Mouse (Mus musculus) midbrain, embryonic 16.5 days (tissue): ENCODE measurements around the gene Pdlim4. TPM values are rescaled to one million over a fixed set of nuclear protein-coding genes. Genes with fewer than 3 reads are reported as not detected.
"Not testable (repeated sequence)": the region's sequence is repeated elsewhere in the genome, so short reads cannot be mapped to it uniquely, and the experiment has no call there.

Experiments used
- ATAC-seq: fragments of 200-750 bp; cut with Nextera tagmentation; 2 replicates; pipeline ENCODE4 v1.8.0; 2017; ENCODE audit warnings: moderate TSS enrichment
- H3K27ac ChIP-seq: fragments of 300-500 bp; sonication (generic); 2 replicates; pipeline ENCODE4 v1.5.1; 2014; ENCODE audit warnings: mild to moderate bottlenecking, low read length, mixed read lengths
- H3K27me3 ChIP-seq: fragments of 300-500 bp; sonication (generic); 2 replicates; pipeline ENCODE4 v1.6.1; 2014; ENCODE audit warnings: low read depth, low read length, mixed read lengths; ENCODE audit not compliant: control insufficient read depth, insufficient read depth
- H3K36me3 ChIP-seq: fragments of 300-500 bp; sonication (generic); 2 replicates; pipeline ENCODE4 v1.6.1; 2014; ENCODE audit warnings: mild to moderate bottlenecking, low read length, moderate library complexity, mixed read lengths; ENCODE audit not compliant: control insufficient read depth, insufficient read depth
- H3K4me1 ChIP-seq: fragments of 300-500 bp; sonication (generic); 2 replicates; pipeline ENCODE4 v1.6.1; 2014; ENCODE audit warnings: mild to moderate bottlenecking, low read length, mixed read lengths; ENCODE audit not compliant: control insufficient read depth, insufficient read depth
- H3K4me2 ChIP-seq: fragments of 300-500 bp; sonication (generic); 2 replicates; pipeline ENCODE4 v1.6.1; 2014; ENCODE audit warnings: mild to moderate bottlenecking, low read length, mixed read lengths
- H3K4me3 ChIP-seq: fragments of 300-500 bp; sonication (generic); 2 replicates; pipeline ENCODE4 v1.5.1; 2014; ENCODE audit warnings: low read depth, mild to moderate bottlenecking, low read length, moderate library complexity, mixed read lengths
- H3K9ac ChIP-seq: fragments of 300-500 bp; sonication (generic); 2 replicates; pipeline ENCODE4 v1.6.1; 2014; ENCODE audit warnings: low read depth, low read length, mixed read lengths
- H3K9me3 ChIP-seq: fragments of 300-500 bp; sonication (generic); replicated peaks from 2 replicates; pipeline ENCODE4 v1.6.1; 2014; ENCODE audit warnings: mild to moderate bottlenecking, low read length, mixed read lengths; ENCODE audit not compliant: control insufficient read depth, poor library complexity, severe bottlenecking
- WGBS: fragments of 180-500 bp; shearing (Covaris S2); extraction: QIAGEN DNeasy Blood & Tissue Kit; methylation state at CpG from one replicate; pipeline ENCODE4 v1.1.7; 2014; 5-methylcytosine and 5-hydroxymethylcytosine counted together
- polyA plus RNA-seq: library from polyadenylated mRNA; unstranded; fragments of >200 nt; fragmentation: Nextera tagmentation; extraction: Ambion mirVana; gene quantifications from 2 replicates; pipeline ENCODE4 v1.2.1, GENCODE M21; 2015

The Pdlim4 gene
- polyA plus RNA-seq, 1 experiment from 2014 or later: 26.7 TPM

GRCm38 (mm10) chr11:54006362-54006761 is 62.5 kb downstream of the Pdlim4 start:
- not testable (repeated sequence) for H3K4me1 ChIP-seq, H3K27ac ChIP-seq, H3K27me3 ChIP-seq, H3K4me3 ChIP-seq, H3K9ac ChIP-seq, ATAC-seq, H3K4me2 ChIP-seq, H3K9me3 ChIP-seq, H3K36me3 ChIP-seq
- WGBS: 80% methylated on average over 5 of the region's 5 CpGs

Other genes starting within 250 kb of the Pdlim4 start
- 0.31 and 0.39 TPM in 2 replicates for gene Gm12216, start 209.8 kb downstream of the Pdlim4 start, polyA plus RNA-seq
- 10.1 and 11.0 TPM in 2 replicates for gene Slc22a5, start 177.4 kb downstream of the Pdlim4 start, polyA plus RNA-seq
- gene Slc22a21, start 88.7 kb downstream of the Pdlim4 start, polyA plus RNA-seq: 4.0 and 4.6 TPM in 2 replicates
- 3.7 and 6.5 TPM in 2 replicates for gene Slc22a4, start 40.9 kb downstream of the Pdlim4 start, polyA plus RNA-seq
- gene P4ha2, start 31.1 kb upstream of the Pdlim4 start, polyA plus RNA-seq: 9.6 and 9.7 TPM in 2 replicates
- gene Csf2, start 180.7 kb upstream of the Pdlim4 start, polyA plus RNA-seq: not detected in 2 replicates
- not detected in 2 replicates for gene Il3, start 198.3 kb upstream of the Pdlim4 start, polyA plus RNA-seq
- gene Acsl6, start 234.8 kb upstream of the Pdlim4 start, polyA plus RNA-seq: 46.2 and 47.0 TPM in 2 replicates